Comparison of ENCODE assay signal across 21 mouse cellular contexts in the genomic region with DNA sequence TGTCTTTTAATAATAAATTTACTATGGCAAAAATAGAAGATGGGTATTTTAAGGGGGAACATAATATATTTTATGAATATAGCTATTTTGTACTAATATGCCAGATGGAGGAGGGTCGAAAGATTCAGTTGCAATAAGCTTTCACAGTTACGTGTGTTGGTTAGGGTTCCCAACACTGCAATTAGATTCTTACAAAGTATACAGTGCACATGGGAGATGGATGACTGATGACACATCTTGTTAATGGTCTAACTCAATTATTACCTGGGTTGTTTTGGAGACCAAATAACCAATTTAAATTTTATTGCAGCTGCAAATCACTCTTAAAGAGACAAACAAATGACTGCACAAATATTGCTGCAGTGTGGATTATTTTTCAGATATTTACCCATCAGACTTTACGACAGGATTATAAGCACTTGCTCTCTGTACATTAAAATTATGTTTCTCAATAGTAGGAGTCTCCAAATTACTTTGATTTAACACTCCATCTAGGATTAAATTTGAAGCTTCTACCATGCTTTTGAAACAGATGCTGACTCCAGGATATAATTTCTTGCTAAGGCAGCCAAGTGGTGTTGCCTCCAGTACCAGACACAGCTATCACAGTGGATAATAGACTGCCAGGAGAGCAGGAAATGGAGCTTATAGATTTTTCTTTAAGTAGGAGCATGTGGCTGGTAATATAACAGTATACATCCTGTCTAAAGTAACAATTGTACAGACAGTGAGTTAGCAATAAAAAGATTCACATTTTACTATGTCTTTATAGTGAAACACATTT.
"Had no signal": no experiment of that assay in that cellular context is flagged by ENCODE, and none has a peak within 500 bp of the region (broad histone marks: within the 10 kb centered on the region; RNA-seq: fewer than 3 reads in every experiment).

No protein-coding gene starts in this region.

- H3K4me3 ChIP-seq: liver, embryonic 13.5 days; liver, embryonic 15.5 days; lung, embryonic 15.5 days; megakaryocyte, embryonic 14.5 days; midbrain, embryonic 13.5 days had no signal

- H3K27me3 ChIP-seq: liver, embryonic 13.5 days; liver, embryonic 15.5 days; lung, embryonic 15.5 days; megakaryocyte, embryonic 14.5 days; midbrain, embryonic 13.5 days had no signal

- H3K27ac ChIP-seq: liver, embryonic 13.5 days; liver, embryonic 15.5 days; lung, embryonic 15.5 days; macrophage; midbrain, embryonic 13.5 days had no signal

- H3K36me3 ChIP-seq: liver, embryonic 13.5 days; liver, embryonic 15.5 days; lung, embryonic 15.5 days; midbrain, embryonic 13.5 days had no signal

- H3K4me2 ChIP-seq: liver, embryonic 13.5 days; liver, embryonic 15.5 days; lung, embryonic 15.5 days; midbrain, embryonic 11.5 days; midbrain, embryonic 13.5 days had no signal

- ATAC-seq: liver, postnatal 0 days; lung, postnatal 0 days; midbrain, embryonic 13.5 days; midbrain, embryonic 16.5 days had no signal

- H3K4me1 ChIP-seq: liver, embryonic 13.5 days; liver, embryonic 15.5 days; lung, embryonic 15.5 days; megakaryocyte, embryonic 14.5 days; midbrain, embryonic 13.5 days had no signal

- DNase-seq: liver, embryonic 13.5 days; liver, postnatal 0 days; lung, adult 2 months; lung, postnatal 14 days; lung, postnatal 36 days; retina, postnatal 1 day; right cerebral cortex, adult 18-20 months; right cerebral cortex, postnatal 25 days; right cerebral cortex, postnatal 4 days; spleen, adult 18-20 months; thymus, adult 18-20 months; thymus, postnatal 25 days; thymus, postnatal 4 days had no signal

- H3K9me3 ChIP-seq: liver, embryonic 13.5 days; liver, embryonic 15.5 days; lung, embryonic 15.5 days; megakaryocyte, embryonic 14.5 days; midbrain, embryonic 13.5 days had no signal

- H3K9ac ChIP-seq: liver, embryonic 13.5 days; liver, embryonic 15.5 days; liver, postnatal 0 days; lung, embryonic 15.5 days; midbrain, embryonic 13.5 days had no signal
